In genomic region chr15:56774648-56775393, GRCm38 (mm10) we compare ENCODE assay signal across 24 mouse cellular contexts.
DNase-seq lines count a peak whose midpoint lies in the region; ATAC-seq and TF ChIP-seq lines count a peak whose summit lies in the region.
"Had no signal": no experiment of that assay in that cellular context is flagged by ENCODE, and none has a peak within 500 bp of the region (broad histone marks: within the 10 kb centered on the region; RNA-seq: fewer than 3 reads in every experiment).

No protein-coding gene starts in this region.

- DNase-seq in lung, embryonic 14.5 days: peak; percentile 59
- no peak for DNase-seq in lung, postnatal 4 days
- peak; percentile 52 for DNase-seq in Muller cell, postnatal 12 days (ENCODE audit: inconsistent ontology term)
- DNase-seq in embryonic facial prominence, embryonic 14.5 days (ENCODE audit: low spot score): peak; percentile 49
- peak; percentile 63 for DNase-seq in large intestine, adult 2 months (ENCODE audit: low read depth, low spot score)
- DNase-seq in heart, adult 18-20 months: no peak
- no peak for DNase-seq in right cerebral cortex, postnatal 10 days (ENCODE audit: low spot score in 2 of 2)
- DNase-seq: cerebellum, adult 11 months; cerebellum, adult 9-11 months; forebrain, postnatal 0 days; gastrocnemius, postnatal 25 days; heart, adult 2 months; heart, postnatal 4 days; kidney, adult 11 months; liver; midbrain, embryonic 14.5 days; right cerebral cortex, postnatal 25 days had no signal

- no peaks in the 10 kb centered on the region for H3K36me3 ChIP-seq in lung, embryonic 14.5 days (ENCODE audit: insufficient read depth)
- H3K36me3 ChIP-seq in embryonic facial prominence, embryonic 14.5 days (ENCODE audit: control insufficient read depth, insufficient read depth, low read length): no peaks in the 10 kb centered on the region
- H3K36me3 ChIP-seq in midbrain, embryonic 15.5 days (replicated peaks): no peaks in the 10 kb centered on the region
- H3K36me3 ChIP-seq: forebrain, embryonic 10.5 days; limb, embryonic 10.5 days; neural tube, embryonic 12.5 days had no signal

- peak; percentile 82 for ATAC-seq in lung, embryonic 14.5 days (ENCODE audit: insufficient read depth)
- no peak for ATAC-seq in embryonic facial prominence, embryonic 14.5 days (ENCODE audit: low read depth)
- ATAC-seq in midbrain, embryonic 15.5 days (replicated peaks): no peak
- ATAC-seq: forebrain, postnatal 0 days; Patski had no signal

- H3K27ac ChIP-seq in lung, embryonic 14.5 days (ENCODE audit: low read depth): no peak overlapping the region; the same call in 1 of the 2 replicates
- no peak overlapping the region for H3K27ac ChIP-seq in embryonic facial prominence, embryonic 14.5 days (replicated peaks; ENCODE audit: low read depth, low read length)
- no peak overlapping the region for H3K27ac ChIP-seq in midbrain, embryonic 15.5 days
- H3K27ac ChIP-seq: forebrain, embryonic 10.5 days; heart, adult 2 months; hindbrain, embryonic 14.5 days; limb, embryonic 10.5 days; neural tube, embryonic 12.5 days had no signal

- no peak overlapping the region for H3K4me3 ChIP-seq in lung, embryonic 14.5 days (ENCODE audit: low read depth, low read length)
- H3K4me3 ChIP-seq in embryonic facial prominence, embryonic 14.5 days (ENCODE audit: low read depth, low read length): no peak overlapping the region
- H3K4me3 ChIP-seq in midbrain, embryonic 15.5 days: no peak overlapping the region
- H3K4me3 ChIP-seq: forebrain, embryonic 10.5 days; heart, adult 2 months; limb, embryonic 10.5 days; megakaryocyte, embryonic 14.5 days; neural tube, embryonic 12.5 days had no signal

- no peak for TF ChIP-seq CTCF in lung, embryonic 14.5 days (IDR thresholded peaks at IDR 0.05; ENCODE audit: low read depth)

- H3K4me1 ChIP-seq in lung, embryonic 14.5 days (ENCODE audit: insufficient read depth): no peaks in the 10 kb centered on the region
- 0 out of 2 replicates have a peak, but pooled peaks cover 2% of the 10 kb centered on the region for H3K4me1 ChIP-seq in embryonic facial prominence, embryonic 14.5 days (ENCODE audit: control insufficient read depth, insufficient read depth, low read length)
- no peaks in the 10 kb centered on the region for H3K4me1 ChIP-seq in midbrain, embryonic 15.5 days
- H3K4me1 ChIP-seq: forebrain, embryonic 10.5 days; limb, embryonic 10.5 days; megakaryocyte, embryonic 14.5 days; neural tube, embryonic 12.5 days had no signal

- no peaks in the 10 kb centered on the region for H3K27me3 ChIP-seq in lung, embryonic 14.5 days (ENCODE audit: insufficient read depth, low read length)
- H3K27me3 ChIP-seq in embryonic facial prominence, embryonic 14.5 days (replicated peaks; ENCODE audit: control insufficient read depth, insufficient read depth, low read length): no peaks in the 10 kb centered on the region
- no peaks in the 10 kb centered on the region for H3K27me3 ChIP-seq in midbrain, embryonic 15.5 days (replicated peaks)
- H3K27me3 ChIP-seq: megakaryocyte, embryonic 14.5 days; neural tube, embryonic 12.5 days; Patski had no signal

- WGBS in lung, embryonic 14.5 days: 25% methylated on average over 9 of the region's 9 CpGs
- WGBS in embryonic facial prominence, embryonic 14.5 days: 51% methylated on average over 9 of the region's 9 CpGs
- WGBS in large intestine, adult 2 months: 15% methylated on average over 9 of the region's 9 CpGs
- 69% methylated on average over 9 of the region's 9 CpGs for WGBS in midbrain, embryonic 15.5 days

- H3K9ac ChIP-seq in lung, embryonic 14.5 days: no peak overlapping the region
- H3K9ac ChIP-seq in embryonic facial prominence, embryonic 14.5 days (ENCODE audit: low read depth, low read length): no peak overlapping the region
- H3K9ac ChIP-seq in midbrain, embryonic 15.5 days: no peak overlapping the region
- H3K9ac ChIP-seq: forebrain, postnatal 0 days; hindbrain, embryonic 14.5 days; neural tube, embryonic 12.5 days had no signal

- H3K4me2 ChIP-seq in lung, embryonic 14.5 days: no peak overlapping the region
- H3K4me2 ChIP-seq in embryonic facial prominence, embryonic 14.5 days (ENCODE audit: low read depth, low read length): no peak overlapping the region
- no peak overlapping the region for H3K4me2 ChIP-seq in midbrain, embryonic 15.5 days
- H3K4me2 ChIP-seq: hindbrain, embryonic 14.5 days; neural tube, embryonic 12.5 days had no signal

- no peaks in the 10 kb centered on the region for H3K9me3 ChIP-seq in lung, embryonic 14.5 days (ENCODE audit: low read depth, low read length)
- no peaks in the 10 kb centered on the region for H3K9me3 ChIP-seq in embryonic facial prominence, embryonic 14.5 days (ENCODE audit: control insufficient read depth, low read length)
- H3K9me3 ChIP-seq in midbrain, embryonic 15.5 days: no peaks in the 10 kb centered on the region
- H3K9me3 ChIP-seq: forebrain, embryonic 10.5 days; limb, embryonic 10.5 days; neural tube, embryonic 12.5 days had no signal

Comparison
In these comparisons a context has a peak if more than half of its experiments do, and no peak if none do; other contexts are left out.
1. DNase-seq: peak in lung, embryonic 14.5 days (single experiment), Muller cell, postnatal 12 days (single experiment), embryonic facial prominence, embryonic 14.5 days (single experiment) and large intestine, adult 2 months (single experiment); none in lung, postnatal 4 days (0 of 2), heart, adult 18-20 months (0 of 2) and right cerebral cortex, postnatal 10 days (0 of 2).